Mouse (Mus musculus) E14TG2a.4 (cell line): ENCODE measurements at regions not wholly inside any gene's neighbourhood (a gene's known extent, or its start where the extent isn't known, plus 50 kb on each side); places are given as distances from the start of the nearest gene placed in this dataset.

Experiments
- CTCF ChIP-seq: conservative IDR thresholded peaks from 2 replicates; pipeline ENCODE4 v1.5.1; 2014; ENCODE audit warnings: low read length
- POU5F1 ChIP-seq: IDR thresholded peaks from 2 replicates; pipeline ENCODE4 v1.6.1; 2014; ENCODE audit warnings: low read length, borderline replicate concordance

DNA sequence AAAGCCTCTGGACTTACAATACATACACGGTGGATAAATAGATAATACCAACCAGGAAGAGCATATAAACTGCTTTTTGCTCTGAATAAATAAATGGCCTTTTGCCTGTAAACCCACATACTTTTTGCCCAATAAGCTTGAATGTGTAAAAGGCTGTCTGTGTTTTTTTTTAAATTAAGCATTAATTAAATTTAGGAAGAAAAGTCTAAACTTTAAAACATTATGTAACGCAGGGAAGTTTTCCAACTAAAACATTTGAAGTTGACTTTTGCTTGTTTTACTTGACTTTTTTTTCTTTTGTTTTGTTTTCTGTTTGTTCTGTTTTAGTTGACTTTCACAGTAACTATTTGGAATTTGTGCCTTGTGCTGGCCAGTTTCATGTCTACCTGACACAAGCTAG is 60.7 kb upstream of the Gm47985 start:
- TF ChIP-seq CTCF (no peak), POU5F1 (no peak)
